Mouse (Mus musculus): ENCODE data around the gene Uggt1.

- TF ChIP-seq CTCF (IDR thresholded peaks at IDR 0.05; ENCODE audit: low read depth) (no peak), EP300 (IDR thresholded peaks at IDR 0.05; ENCODE audit: low read depth) (no peak)
Observed at GRCm38 (mm10) chr1:36093741-36094140, 150.8 kb downstream of the Uggt1 start.

Measured in heart, postnatal 0 days (tissue).